Mouse (Mus musculus) hindbrain, postnatal 0 days (tissue): ENCODE results near the gene Iqcd. TPM values are rescaled to one million over a fixed set of nuclear protein-coding genes. Genes with fewer than 3 reads are reported as not detected.
A peak's percentile ranks its signal among the peaks of the same experiment; 100 is the strongest.

Experiments
- ATAC-seq: fragments of 200-750 bp; cut with Nextera tagmentation; 2 replicates; pipeline ENCODE4 v1.8.0; 2017; ENCODE audit warnings: mild to moderate bottlenecking, moderate TSS enrichment, moderate library complexity
- DNase-seq: peaks from one replicate; pipeline ENCODE4 v3.0.0-alpha.2; 2015; ENCODE audit warnings: low spot score
- H3K27ac ChIP-seq: fragments of 300-500 bp; sonication (generic); 2 replicates; pipeline ENCODE4 v1.5.1; 2014; ENCODE audit warnings: mild to moderate bottlenecking
- H3K27me3 ChIP-seq: fragments of 300-500 bp; sonication (generic); 2 replicates; pipeline ENCODE4 v1.6.1; 2014; ENCODE audit warnings: low read length, mixed read lengths; ENCODE audit not compliant: insufficient read depth
- H3K36me3 ChIP-seq: fragments of 300-500 bp; sonication (generic); 2 replicates; pipeline ENCODE4 v1.6.1; 2014; ENCODE audit warnings: low read length, mixed read lengths; ENCODE audit not compliant: insufficient read depth
- H3K4me1 ChIP-seq: fragments of 300-500 bp; sonication (generic); 2 replicates; pipeline ENCODE4 v1.6.1; 2014; ENCODE audit warnings: antibody characterized with exemption, low read length, mixed read lengths; ENCODE audit not compliant: insufficient read depth
- H3K4me2 ChIP-seq: fragments of 300-500 bp; sonication (generic); 2 replicates; pipeline ENCODE4 v1.6.1; 2014; ENCODE audit warnings: low read depth, mild to moderate bottlenecking, low read length, moderate library complexity, mixed read lengths
- H3K4me3 ChIP-seq: fragments of 300-500 bp; sonication (generic); 2 replicates; pipeline ENCODE4 v1.5.1; 2014; ENCODE audit warnings: low read length
- H3K9ac ChIP-seq: fragments of 300-500 bp; sonication (generic); replicated peaks from 2 replicates; pipeline ENCODE4 v1.6.1; 2014; ENCODE audit warnings: mild to moderate bottlenecking, low read length, moderate library complexity, mixed read lengths
- H3K9me3 ChIP-seq: fragments of 300-500 bp; sonication (generic); 2 replicates; pipeline ENCODE4 v1.6.1; 2016; ENCODE audit warnings: low read length, mixed read lengths
- CTCF ChIP-seq: IDR thresholded peaks from 2 replicates; pipeline ENCODE4 v1.5.1; 2016; ENCODE audit warnings: antibody characterized with exemption, control low read depth, low read depth
- WGBS: fragments of 180-500 bp; shearing (Covaris S2); extraction: QIAGEN DNeasy Blood & Tissue Kit; methylation state at CpG from one replicate; pipeline ENCODE4 v1.1.7; 2014; 5-methylcytosine and 5-hydroxymethylcytosine counted together
- polyA plus RNA-seq: library from polyadenylated mRNA; unstranded; fragments of >200 nt; fragmentation: Nextera tagmentation; extraction: Ambion mirVana; gene quantifications from 2 replicates; pipeline ENCODE4 v1.2.1, GENCODE M21; 2015
- total RNA-seq: library from RNA; depleted of rRNA; stranded (reverse); fragments of >200 nt; gene quantifications from 2 replicates; pipeline ENCODE4 v1.2.3, GENCODE M21; 2014

Iqcd gene
- total and polyA plus RNA-seq, 2 experiments from 2014 or later: 0.63 to 2.0 TPM

GRCm38 (mm10) chr5:120602210-120602609, 13.4 kb downstream of the Iqcd start:
- WGBS: 89% methylated on average over 12 of the region's 12 CpGs
- no peak for DNase-seq
- Histone ChIP-seq H3K4me1 (peaks cover 9% of the 10 kb centered on the region; the same call in 1 of the 2 replicates), H3K4me3 (no peak overlapping the region), H3K9me3 (no peaks in the 10 kb centered on the region), H3K9ac (no peak overlapping the region), H3K27ac (no peak overlapping the region), H3K27me3 (no peaks in the 10 kb centered on the region), H3K4me2 (no peak overlapping the region), H3K36me3 (no peaks in the 10 kb centered on the region)
- ATAC-seq: no peak
- TF ChIP-seq CTCF: no peak

- Histone ChIP-seq H3K36me3 (no peaks in the 10 kb centered on the region), H3K27me3 (no peaks in the 10 kb centered on the region), H3K27ac (no peak overlapping the region), H3K4me1 (peaks cover 9% of the 10 kb centered on the region; the same call in 1 of the 2 replicates), H3K4me3 (no peak overlapping the region), H3K9ac (no peak overlapping the region), H3K9me3 (no peaks in the 10 kb centered on the region), H3K4me2 (no peak overlapping the region)
- ATAC-seq (no peak), DNase-seq (no peak)
- WGBS: 45% methylated on average over 7 of the region's 7 CpGs
- TF ChIP-seq CTCF: no peak
Measured at GRCm38 (mm10) chr5:120603515-120603914, 14.7 kb downstream of the Iqcd start.

GRCm38 (mm10) chr5:120604839-120605238, 16.0 kb downstream of the Iqcd start:
- H3K36me3 ChIP-seq: no peaks in the 10 kb centered on the region; the same call in 1 of the 2 replicates
- peak overlapping the region; percentile 35 for H3K4me3 ChIP-seq
- 2% methylated on average over 6 of the region's 6 CpGs for WGBS
- no peaks in the 10 kb centered on the region for H3K9me3 ChIP-seq
- no peaks in the 10 kb centered on the region for H3K27me3 ChIP-seq
- no peak for ATAC-seq
- peak; percentile 94 for DNase-seq
- peak overlapping the region; percentile 49 for H3K9ac ChIP-seq
- peak overlapping the region; percentile 77; the same call in 1 of the 2 replicates for H3K27ac ChIP-seq
- TF ChIP-seq CTCF: peak; percentile 89
- peak overlapping the region; percentile 63 for H3K4me2 ChIP-seq
- peaks cover 9% of the 10 kb centered on the region; the same call in 1 of the 2 replicates for H3K4me1 ChIP-seq

GRCm38 (mm10) chr5:120605241-120605661, 16.4 kb downstream of the Iqcd start:
- WGBS: under 1% methylated on average over 10 of the region's 10 CpGs
- DNase-seq: no peak
- no peak for TF ChIP-seq CTCF
- Histone ChIP-seq H3K4me2 (peak overlapping the region; percentile 63), H3K27me3 (no peaks in the 10 kb centered on the region), H3K9me3 (no peaks in the 10 kb centered on the region), H3K9ac (peak overlapping the region; percentile 49), H3K4me1 (peaks cover 8% of the 10 kb centered on the region; the same call in 1 of the 2 replicates), H3K36me3 (no peaks in the 10 kb centered on the region; the same call in 1 of the 2 replicates), H3K27ac (peak overlapping the region; percentile 77), H3K4me3 (peak overlapping the region; percentile 35)
- ATAC-seq: peak; percentile 65

GRCm38 (mm10) chr5:120605688-120606087, 16.9 kb downstream of the Iqcd start:
- Histone ChIP-seq H3K27ac (no peak overlapping the region; the same call in 1 of the 2 replicates), H3K9ac (peak overlapping the region; percentile 49; the same call in 1 of the 2 replicates), H3K27me3 (no peaks in the 10 kb centered on the region), H3K36me3 (no peaks in the 10 kb centered on the region; the same call in 1 of the 2 replicates), H3K4me3 (peak overlapping the region; percentile 35), H3K4me1 (0 out of 2 replicates have a peak, but pooled peaks cover 5% of the 10 kb centered on the region), H3K4me2 (peak overlapping the region; percentile 63), H3K9me3 (no peaks in the 10 kb centered on the region)
- TF ChIP-seq CTCF: peak; percentile 94
- WGBS: 1% methylated on average over 8 of the region's 8 CpGs
- ATAC-seq: peak; percentile 74
- DNase-seq: peak; percentile 98

GRCm38 (mm10) chr5:120606590-120607200, 17.9 kb downstream of the Iqcd start:
- H3K4me1 ChIP-seq: peaks cover 14% of the 10 kb centered on the region
- no peaks in the 10 kb centered on the region for H3K27me3 ChIP-seq
- ATAC-seq (no peak), DNase-seq (no peak)
- H3K4me3 ChIP-seq: no peak overlapping the region
- no peaks in the 10 kb centered on the region for H3K9me3 ChIP-seq
- H3K36me3 ChIP-seq: no peaks in the 10 kb centered on the region; the same call in 1 of the 2 replicates
- no peak overlapping the region for H3K27ac ChIP-seq
- WGBS: 66% methylated on average over 25 of the region's 25 CpGs
- H3K9ac ChIP-seq: no peak overlapping the region
- TF ChIP-seq CTCF: no peak
- H3K4me2 ChIP-seq: no peak overlapping the region

- ATAC-seq (no peak), DNase-seq (no peak)
- no peak overlapping the region for H3K27ac ChIP-seq
- peaks cover 16% of the 10 kb centered on the region for H3K4me1 ChIP-seq
- no peak for TF ChIP-seq CTCF
- no peak overlapping the region for H3K4me2 ChIP-seq
- H3K27me3 ChIP-seq: no peaks in the 10 kb centered on the region
- H3K9ac ChIP-seq: no peak overlapping the region
- no peaks in the 10 kb centered on the region; the same call in 1 of the 2 replicates for H3K36me3 ChIP-seq
- 80% methylated on average over 3 of the region's 3 CpGs for WGBS
- H3K4me3 ChIP-seq: no peak overlapping the region
- no peaks in the 10 kb centered on the region for H3K9me3 ChIP-seq
Measured at GRCm38 (mm10) chr5:120607335-120607734, 18.5 kb downstream of the Iqcd start.
